Mouse (Mus musculus) heart, postnatal 14 days (tissue): ENCODE data around the gene Ddx42. TPM values are rescaled to one million over a fixed set of nuclear protein-coding genes. Genes with fewer than 3 reads are reported as not detected.

ENCODE experiments used
- DNase-seq, 2 experiments: peaks; one replicate each; pipeline ENCODE4 v3.0.0; 2021 to 2022
- intact Hi-C: fragments of 180-260 bp; cut with DNase I; formaldehyde crosslinking; loops from one replicate; pipeline ENCODE4 v1.15.1; 2025
- long read RNA-seq, 2 experiments: library from polyadenylated mRNA; stranded (forward); transcript quantifications; one replicate each; pipeline ENCODE4 v2.0.0; 2021
- total RNA-seq, 2 experiments: library from RNA; stranded (reverse); gene quantifications; 2 replicates each; pipeline ENCODE4 v1.2.3; 2021

Gene Ddx42
- 10 to 100 TPM; 29.2 to 30.0 TPM for total RNA-seq
- long read RNA-seq, experiment 1, full-length matches to known transcripts = 22 of 26 reads
- long read RNA-seq, experiment 1, partial matches to known transcripts = 2 of 26 reads
- long read RNA-seq, experiment 1, other reads (novel, unspliced or antisense) = 2 of 26 reads
- long read RNA-seq, experiment 2, full-length matches to known transcripts = 24 of 29 reads
- long read RNA-seq, experiment 2, partial matches to known transcripts = 2 of 29 reads
- long read RNA-seq, experiment 2, other reads (novel, unspliced or antisense) = 3 of 29 reads

- peak; percentile 91 for DNase-seq
- intact Hi-C loops = loop anchor here (5.0 kb wide), 1 partner anchor 55 kb away; the partner anchor contains the start of gene Smarcd2
Observed at GRCm38 (mm10) chr11:106216730-106217490, at the start of gene Ddx42. Gene Ddx42, plus strand, starts transcription at chr11:106216926.

- no peak for DNase-seq
- intact Hi-C loops = no loop called here
Observed at GRCm38 (mm10) chr11:106167435-106167834, 49.3 kb upstream of the Ddx42 start.

DNA sequence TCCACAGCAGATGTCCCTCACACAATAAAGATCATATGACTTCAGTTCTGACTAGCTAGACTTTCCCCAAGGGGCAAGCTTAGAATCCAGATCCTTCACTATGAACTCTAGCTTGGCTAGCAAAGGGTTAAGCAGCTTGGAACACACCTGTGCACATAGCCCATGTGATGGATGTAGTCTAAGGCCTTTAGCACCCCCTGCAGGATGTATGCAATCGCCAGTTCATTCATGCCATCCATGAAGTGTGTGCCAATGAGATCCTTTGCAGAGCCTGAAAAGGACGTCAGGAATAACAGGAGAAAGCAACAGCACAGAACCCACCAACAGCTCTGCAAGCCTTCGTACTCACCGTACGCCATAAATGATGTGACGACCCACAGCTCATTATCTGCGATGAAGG lies 45.9 kb upstream of the Ddx42 start:
- no peak for DNase-seq
- intact Hi-C loops = no loop called here

DNA sequence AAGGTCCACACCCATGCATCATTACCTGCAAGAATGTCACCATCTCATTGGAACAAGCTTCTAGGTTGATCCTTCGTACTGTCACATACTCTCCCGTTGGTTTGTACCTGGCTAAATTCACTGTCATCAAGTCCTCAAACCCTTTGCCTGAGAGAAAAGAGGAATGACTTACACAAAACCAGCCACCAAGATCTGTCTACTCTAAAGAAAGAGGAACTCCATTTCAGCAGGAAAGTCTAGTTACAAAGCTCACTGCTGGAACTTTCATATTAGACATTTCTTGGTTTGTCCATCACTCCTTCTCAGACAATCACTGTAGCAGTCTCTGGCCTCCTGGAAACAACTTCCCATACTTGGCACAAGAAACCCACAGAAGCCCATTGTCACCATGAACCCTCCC lies 43.5 kb upstream of the Ddx42 start:
- intact Hi-C loops = no loop called here
- no peak for DNase-seq

DNA sequence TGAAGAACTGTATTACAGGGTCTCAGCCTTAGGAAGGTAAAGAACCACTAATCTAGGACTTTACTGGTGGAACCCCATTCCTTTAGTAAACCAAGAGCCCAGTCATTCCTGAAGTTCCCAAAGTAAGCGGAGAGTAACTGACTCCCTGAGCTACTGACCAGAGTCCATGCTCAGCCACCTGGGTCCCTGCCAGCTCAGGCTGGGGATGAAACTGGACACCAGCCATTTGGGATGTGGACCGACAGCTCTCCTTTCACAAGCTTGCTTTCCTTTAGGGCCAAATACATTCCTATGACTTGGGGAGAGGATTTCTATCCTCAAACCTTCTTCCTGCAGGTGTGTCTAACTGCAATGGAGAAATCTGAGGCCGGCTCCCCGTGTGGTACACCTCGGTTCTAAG lies 42.4 kb upstream of the Ddx42 start:
- DNase-seq = peak in 1 of 2 experiments; percentile 57
- intact Hi-C loops = no loop called here

DNA sequence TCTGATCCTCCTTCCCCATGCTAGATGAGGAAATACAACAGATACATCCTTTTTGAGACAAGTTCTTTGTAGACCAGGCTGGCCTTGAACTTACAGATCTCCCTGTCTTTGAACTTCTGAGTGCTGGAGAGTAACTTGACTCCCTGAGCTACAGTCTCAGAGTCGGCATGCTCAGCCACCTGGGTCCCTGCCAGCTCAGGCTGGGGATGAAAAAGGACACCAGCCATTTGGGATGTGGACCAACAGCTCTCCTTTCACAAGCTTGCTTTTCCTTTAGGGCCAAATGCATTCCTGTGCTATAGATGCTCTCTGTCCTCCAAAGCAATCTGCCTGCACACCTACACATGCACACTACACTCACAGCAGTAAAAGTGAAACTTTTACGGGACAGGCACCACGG lies 41.6 kb upstream of the Ddx42 start:
- intact Hi-C loops = no loop called here
- no peak for DNase-seq

DNA sequence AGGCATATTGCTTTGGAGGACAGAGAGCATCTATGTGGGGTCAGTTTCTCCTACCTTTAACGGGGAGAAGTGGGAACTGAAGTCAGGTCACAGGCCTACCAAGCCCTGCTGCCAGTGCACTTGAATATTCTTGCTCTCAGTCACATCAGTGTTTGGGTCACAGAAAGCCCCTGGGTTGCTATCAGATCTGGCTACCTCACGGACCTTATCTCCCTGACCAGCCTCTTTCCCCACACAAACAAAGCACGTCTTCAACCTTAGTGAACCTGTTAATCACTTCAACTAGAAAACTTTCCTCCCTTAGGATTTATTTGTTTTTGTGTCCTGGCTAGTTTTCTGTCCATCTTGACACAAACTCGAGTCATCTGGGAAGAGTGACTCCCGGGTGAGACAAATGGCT lies 40.4 kb upstream of the Ddx42 start:
- DNase-seq = no peak
- intact Hi-C loops = no loop called here

GRCm38 (mm10) chr11:106178036-106178782 lies 38.5 kb upstream of the Ddx42 start:
- DNase-seq = no peak
- intact Hi-C loops = no loop called here

GRCm38 (mm10) chr11:106179711-106180448 lies 36.8 kb upstream of the Ddx42 start:
- intact Hi-C loops = no loop called here
- DNase-seq = no peak

DNA sequence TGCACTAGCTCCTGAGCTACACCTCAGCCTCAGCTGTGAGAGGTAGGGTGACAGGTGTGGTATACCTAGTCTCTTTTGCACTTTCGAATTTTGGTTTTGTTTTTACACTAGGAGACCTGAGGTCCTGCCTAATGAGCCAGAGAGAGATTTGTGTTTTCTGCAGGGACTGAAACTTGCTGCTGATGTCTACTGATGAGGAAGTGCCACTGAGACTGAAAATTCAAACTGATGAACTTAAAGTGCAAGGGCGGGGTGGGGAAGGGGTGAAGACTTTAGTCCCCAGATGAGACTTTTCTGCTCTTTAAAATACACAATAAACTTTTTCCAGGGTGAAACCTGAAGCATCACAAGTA lies 36.3 kb upstream of the Ddx42 start:
- no peak for DNase-seq
- intact Hi-C loops = no loop called here

DNA sequence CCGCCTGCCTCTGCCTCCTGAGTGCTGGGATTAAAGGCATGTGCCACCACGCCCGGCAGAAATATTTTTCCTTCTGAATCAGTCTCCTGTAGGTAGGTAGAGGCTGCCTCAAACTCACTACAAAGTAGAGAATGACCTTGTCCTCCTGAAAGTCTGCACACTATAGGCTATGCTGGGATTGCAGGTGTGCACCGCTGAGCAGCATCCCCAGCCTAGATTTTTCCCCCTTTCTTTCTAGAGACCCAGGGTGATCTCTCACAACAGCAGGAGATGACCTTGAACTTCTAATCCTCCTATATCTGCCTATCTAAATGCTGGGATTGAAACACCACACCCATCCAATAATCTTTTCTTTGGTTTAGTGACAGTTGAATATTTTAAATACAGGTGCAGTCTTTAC lies 29.4 kb upstream of the Ddx42 start:
- intact Hi-C loops = no loop called here
- no peak for DNase-seq

GRCm38 (mm10) chr11:106191716-106192115 lies 25.0 kb upstream of the Ddx42 start:
- DNase-seq = no peak
- intact Hi-C loops = no loop called here

DNA sequence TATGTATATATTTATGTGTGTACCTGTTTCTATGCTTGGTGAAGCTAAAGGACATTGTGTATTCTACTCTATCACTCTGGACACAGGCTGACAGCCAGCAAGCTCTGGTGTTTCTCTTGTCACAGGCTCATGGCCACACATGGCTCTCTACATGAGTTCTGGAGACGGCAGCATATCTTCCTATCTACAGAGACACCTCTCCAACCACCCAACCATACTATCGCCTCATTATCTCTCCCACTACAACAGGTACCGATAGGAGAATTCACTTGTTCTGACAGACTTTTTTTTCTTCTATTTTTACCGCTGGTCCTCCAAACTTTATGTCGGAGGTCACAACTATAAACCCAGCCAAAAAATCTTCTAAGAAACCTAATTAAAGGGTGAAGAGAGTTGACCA lies 24.5 kb upstream of the Ddx42 start:
- intact Hi-C loops = no loop called here
- no peak for DNase-seq

GRCm38 (mm10) chr11:106192657-106193370 lies 23.9 kb upstream of the Ddx42 start:
- DNase-seq = no peak
- intact Hi-C loops = no loop called here

- intact Hi-C loops = no loop called here
- DNase-seq = peak; percentile 96
Observed at GRCm38 (mm10) chr11:106193371-106194154, 23.2 kb upstream of the Ddx42 start.

- no peak for DNase-seq
- intact Hi-C loops = no loop called here
Observed at GRCm38 (mm10) chr11:106194155-106194541, 22.6 kb upstream of the Ddx42 start.

DNA sequence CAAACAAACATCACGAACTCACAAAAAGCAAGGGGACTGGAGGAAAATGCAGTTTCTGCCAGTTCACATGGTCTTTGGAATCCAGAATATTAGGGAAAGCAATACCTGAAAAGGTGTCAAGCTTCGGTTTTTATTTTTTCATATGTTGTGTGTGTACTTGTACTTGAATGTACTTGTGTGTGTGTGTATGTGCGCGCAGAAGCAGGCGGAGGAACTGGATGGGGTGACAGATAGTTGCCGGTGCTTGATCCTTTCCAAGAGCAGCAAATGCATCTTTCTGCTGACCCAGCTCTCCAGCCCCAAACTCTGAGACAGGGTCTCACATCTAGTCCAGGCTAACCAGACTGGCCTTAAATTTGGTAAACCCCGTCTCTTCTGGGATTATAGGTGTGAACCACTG lies 21.8 kb upstream of the Ddx42 start:
- no peak for DNase-seq
- intact Hi-C loops = no loop called here

GRCm38 (mm10) chr11:106195341-106195740 lies 21.4 kb upstream of the Ddx42 start:
- DNase-seq = no peak
- intact Hi-C loops = no loop called here

GRCm38 (mm10) chr11:106198277-106198676 lies 18.4 kb upstream of the Ddx42 start:
- intact Hi-C loops = loop anchor here (2.0 kb wide), 1 partner anchor 17 kb away; no protein-coding TSS in a partner anchor

More at GRCm38 (mm10) chr11:106198277-106198676, 18.4 kb upstream of the Ddx42 start:
- DNase-seq = no peak
